Mouse (Mus musculus): Measurements from ENCODE around the gene Ybx2. TPM values are rescaled to one million over a fixed set of nuclear protein-coding genes. Genes with fewer than 3 reads are reported as not detected.

The Ybx2 gene
- polyA plus RNA-seq (2012) = 1.3 and 1.6 TPM in 2 replicates

DNA sequence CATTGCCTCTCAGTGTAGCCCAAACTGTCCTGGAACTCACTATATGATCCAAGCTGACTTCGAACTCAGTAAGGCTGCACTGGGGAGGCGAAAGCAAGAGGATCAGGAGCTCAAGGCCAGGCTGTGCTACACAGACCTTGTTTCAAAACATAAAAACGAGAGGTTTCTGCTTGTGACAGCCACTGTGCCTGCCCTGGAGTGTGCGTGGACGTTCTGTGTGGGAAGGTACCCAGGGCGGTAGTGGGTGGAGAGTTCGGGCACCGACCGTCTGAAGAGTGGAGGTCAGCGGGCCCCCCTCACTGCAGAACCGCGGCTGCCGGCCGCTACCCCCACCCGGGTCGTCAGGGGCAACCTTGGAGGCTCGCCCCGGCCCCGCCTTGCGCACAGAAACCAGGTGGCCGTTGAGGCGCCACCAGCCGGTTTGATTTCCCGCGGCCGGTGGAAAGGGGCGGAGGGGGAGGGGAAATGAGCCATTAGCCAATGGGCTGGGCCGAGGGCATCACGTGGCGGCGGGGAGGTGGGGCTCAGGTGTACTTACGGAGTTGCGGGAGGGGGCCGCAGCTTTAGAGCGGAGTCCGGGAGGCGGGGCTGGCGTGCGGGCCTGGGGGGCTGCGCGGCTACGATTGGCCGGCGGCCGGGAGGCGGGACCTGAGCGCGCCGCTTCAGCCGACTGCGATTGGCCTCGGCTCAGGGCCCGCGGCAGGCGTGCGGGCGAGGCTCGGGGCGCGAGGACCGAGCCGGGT is at the start of gene Ybx2:
Ybx2 (plus strand) TSS at position 660 of the 743 bp plus-strand sequence.

GRCm38 (mm10) chr11:69895291-69895690 is 40.3 kb upstream of the Ybx2 start, which contains the start of gene Acap1:
Acap1 (minus strand) TSS chr11:69895539.

DNA sequence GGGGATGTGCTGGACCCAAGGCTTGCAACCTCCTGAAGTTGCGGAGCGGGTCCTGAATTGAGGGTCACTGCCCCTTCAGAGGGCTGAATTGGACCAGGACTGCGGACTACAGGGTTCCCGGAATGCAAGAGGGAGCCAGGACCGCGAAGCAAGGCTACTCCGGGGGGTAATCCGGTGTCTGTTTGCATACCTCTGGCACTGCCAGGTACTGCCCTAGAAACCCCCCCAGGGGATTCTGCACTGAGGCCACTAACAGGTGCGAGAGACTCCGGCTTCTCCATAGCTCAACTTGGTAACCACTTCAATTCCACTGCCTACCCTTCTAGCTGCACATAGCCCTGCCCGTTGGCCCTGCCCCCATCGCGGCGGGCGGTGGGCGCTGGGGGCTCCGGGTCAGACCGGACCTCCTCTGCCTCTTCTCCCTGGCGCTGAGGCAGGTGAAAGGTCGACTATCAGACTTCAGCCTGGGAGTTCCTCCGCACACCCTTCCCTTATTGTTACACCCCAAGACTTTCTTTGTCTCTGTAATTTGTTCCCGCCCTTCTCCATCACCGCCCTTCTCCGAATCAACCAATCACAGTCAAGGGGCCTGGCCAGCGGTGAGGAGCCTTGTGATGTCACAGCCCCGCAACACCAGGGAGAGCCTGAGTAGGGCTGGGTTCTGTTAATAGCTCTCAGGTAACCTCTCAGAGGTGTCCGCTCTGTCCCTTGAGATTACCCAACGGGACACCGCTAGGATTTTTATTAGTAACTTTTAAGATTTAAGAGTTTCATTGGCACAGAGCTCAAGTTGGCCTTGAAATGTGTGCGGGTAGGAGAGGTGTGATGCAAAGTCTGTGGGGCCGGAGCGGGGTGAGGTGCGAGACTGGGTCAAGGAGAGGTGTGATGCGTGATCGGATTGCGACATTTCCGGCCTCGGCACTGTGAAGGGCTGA is 34.9 kb upstream of the Ybx2 start, which contains the start of the genes 2810408A11Rik and Neurl4:
2810408A11Rik (minus strand) TSS at position 517 of the 935 bp plus-strand sequence.
Neurl4 (plus strand) TSS at position 602 of the 935 bp plus-strand sequence.

GRCm38 (mm10) chr11:69913554-69914371 is 21.8 kb upstream of the Ybx2 start, which contains the start of gene Gps2:
Gps2 (plus strand) TSS chr11:69913888.

DNA sequence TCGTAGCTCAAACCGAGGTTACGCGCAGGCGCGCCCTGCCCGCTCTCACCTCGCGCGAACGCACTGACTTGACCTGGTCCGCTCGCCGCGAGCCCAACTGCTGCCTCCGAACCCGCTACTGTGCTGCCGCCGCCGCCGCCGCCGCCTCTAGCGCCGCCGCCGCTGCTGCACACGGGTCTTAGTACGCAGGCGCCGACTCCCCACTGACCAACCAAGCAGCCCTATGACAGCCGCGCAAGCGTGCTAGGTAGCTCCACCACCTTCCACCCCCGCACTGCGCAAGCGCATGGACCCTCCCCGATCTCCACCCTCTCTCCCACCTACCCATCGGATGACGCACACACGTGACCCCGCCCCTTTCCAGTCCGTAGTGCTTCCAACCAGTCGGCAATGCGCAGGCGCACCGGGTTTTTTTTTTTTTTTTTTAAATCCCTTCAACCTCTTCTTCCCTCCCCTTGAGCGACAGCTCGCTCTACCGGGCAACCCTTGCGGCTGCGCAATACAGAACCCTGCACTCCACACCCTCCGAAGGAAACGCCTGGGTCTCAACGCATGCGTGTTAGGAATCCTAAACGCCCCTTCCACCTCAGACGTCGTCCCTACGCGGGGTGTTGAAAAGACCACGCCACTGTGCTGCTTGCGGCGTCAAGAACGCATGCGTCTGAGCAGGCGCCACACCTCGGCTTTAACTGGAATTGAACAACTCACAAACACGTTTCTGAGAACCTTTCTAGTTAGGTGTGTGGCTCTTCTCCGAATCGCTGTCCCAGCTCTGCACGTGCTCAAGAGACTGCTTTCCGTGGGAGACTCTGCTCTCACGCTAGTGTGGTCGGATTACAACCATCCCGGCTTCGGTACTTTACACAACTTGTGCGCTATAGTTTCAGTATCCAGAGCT is 14.2 kb upstream of the Ybx2 start, which contains the start of gene Eif5a:
Eif5a (minus strand) TSS at position 845 of the 898 bp plus-strand sequence.

GRCm38 (mm10) chr11:69948066-69948762 is 12.6 kb downstream of the Ybx2 start, which contains the start of gene Slc2a4:
Slc2a4 (minus strand) TSS chr11:69948188.

DNA sequence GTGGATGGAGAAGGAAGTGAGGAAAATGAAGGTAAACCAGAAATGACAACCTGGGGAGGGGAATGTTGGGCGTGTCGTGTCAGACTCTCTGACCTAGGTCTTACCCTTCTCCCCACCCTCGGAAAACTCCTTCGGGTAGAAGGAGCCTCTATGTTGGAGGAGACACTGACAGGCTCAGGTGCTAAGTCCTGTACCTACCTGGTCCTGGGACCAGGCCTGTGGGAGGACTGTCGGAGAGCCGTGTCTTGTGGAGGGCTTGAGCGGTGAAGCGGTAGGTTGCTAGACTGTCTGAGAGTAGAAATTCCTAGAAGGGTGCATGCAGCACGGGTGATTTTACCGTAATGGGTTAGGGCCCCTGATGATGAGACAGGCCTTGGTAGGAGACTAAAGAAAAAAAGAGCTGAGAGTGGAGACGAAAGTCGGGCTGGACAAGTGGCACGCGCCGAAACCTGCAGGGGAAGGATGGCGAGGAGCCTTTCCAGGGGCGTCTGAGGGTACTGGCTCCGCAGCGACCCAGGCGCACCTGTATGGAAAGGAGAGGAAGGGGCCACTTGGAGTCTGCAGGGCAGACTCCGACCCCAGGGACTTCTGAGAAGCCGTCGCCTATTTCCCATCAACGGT is 29.2 kb downstream of the Ybx2 start, which contains the start of gene Cldn7:
Cldn7 (plus strand) TSS at position 130 of the 621 bp plus-strand sequence.

GRCm38 (mm10) chr11:69981141-69981762 is 45.7 kb downstream of the Ybx2 start, which contains the start of gene Ctdnep1:
Ctdnep1 (plus strand) TSS chr11:69981156.

GRCm38 (mm10) chr11:69982225-69982624 is 46.6 kb downstream of the Ybx2 start, which contains the start of gene Elp5:
Elp5 (minus strand) TSS chr11:69982517.

Other genes with a start within 250 kb of the Ybx2 start
- 7.9 and 10.0 TPM in 2 replicates for gene Tnfsf12, start 239.9 kb upstream of the Ybx2 start, polyA plus RNA-seq (2012)
- gene Tnfsfm13, start 239.7 kb upstream of the Ybx2 start, polyA plus RNA-seq (2012) = 2.5 and 3.6 TPM in 2 replicates
- 82.4 and 83.8 TPM in 2 replicates for gene Polr2a, start 177.2 kb upstream of the Ybx2 start, polyA plus RNA-seq (2012)
- not detected in 2 replicates for gene Slc35g3, start 173.8 kb upstream of the Ybx2 start, polyA plus RNA-seq (2012)
- 3.7 and 6.1 TPM in 2 replicates for gene Zbtb4, start 169.9 kb upstream of the Ybx2 start, polyA plus RNA-seq (2012)
- gene Chrnb1, start 139.9 kb upstream of the Ybx2 start, polyA plus RNA-seq (2012) = 1.1 and 1.2 TPM in 2 replicates
- gene Fgf11, start 133.9 kb upstream of the Ybx2 start, polyA plus RNA-seq (2012) = 1.1 and 1.4 TPM in 2 replicates
- gene Tmem102, start 130.2 kb upstream of the Ybx2 start, polyA plus RNA-seq (2012) = 0.03 TPM in 1 of 2 replicates, not detected in the other
- gene Gm39566, start 120.5 kb upstream of the Ybx2 start, polyA plus RNA-seq (2012) = not detected in 2 replicates
- not detected in 2 replicates for gene Spem2, start 117.3 kb upstream of the Ybx2 start, polyA plus RNA-seq (2012)
- 0.11 TPM in 1 of 2 replicates, not detected in the other for gene Spem1, start 113.6 kb upstream of the Ybx2 start, polyA plus RNA-seq (2012)
- 40.3 and 57.2 TPM in 2 replicates for gene Nlgn2, start 98.0 kb upstream of the Ybx2 start, polyA plus RNA-seq (2012)
- 437 and 678 TPM in 2 replicates for gene Tmem256, start 97.3 kb upstream of the Ybx2 start, polyA plus RNA-seq (2012)
- 149 and 165 TPM in 2 replicates for gene Plscr3, start 89.4 kb upstream of the Ybx2 start, polyA plus RNA-seq (2012)
- 0.27 and 0.99 TPM in 2 replicates for gene Tnk1, start 77.1 kb upstream of the Ybx2 start, polyA plus RNA-seq (2012)
- gene Tmem95, start 57.8 kb upstream of the Ybx2 start, polyA plus RNA-seq (2012) = not detected in 2 replicates
- gene Kctd11, start 54.4 kb upstream of the Ybx2 start, polyA plus RNA-seq (2012) = 1.2 and 1.7 TPM in 2 replicates
- 138 and 178 TPM in 2 replicates for gene Acap1, start 40.3 kb upstream of the Ybx2 start, polyA plus RNA-seq (2012)
- gene 2810408A11Rik, start 34.8 kb upstream of the Ybx2 start, polyA plus RNA-seq (2012) = 1.7 and 2.8 TPM in 2 replicates
- gene Neurl4, start 34.7 kb upstream of the Ybx2 start, polyA plus RNA-seq (2012) = 79.1 and 86.6 TPM in 2 replicates
- 173 and 210 TPM in 2 replicates for gene Gps2, start 21.9 kb upstream of the Ybx2 start, polyA plus RNA-seq (2012)
- gene Eif5a, start 13.8 kb upstream of the Ybx2 start, polyA plus RNA-seq (2012) = 2,243 and 2,337 TPM in 2 replicates
- gene Slc2a4, start 12.4 kb downstream of the Ybx2 start, polyA plus RNA-seq (2012) = 0.54 and 1.5 TPM in 2 replicates
- 0.12 TPM in 1 of 2 replicates, not detected in the other for gene Cldn7, start 29.0 kb downstream of the Ybx2 start, polyA plus RNA-seq (2012)
- 253 and 255 TPM in 2 replicates for gene Ctdnep1, start 45.4 kb downstream of the Ybx2 start, polyA plus RNA-seq (2012)
- gene Elp5, start 46.7 kb downstream of the Ybx2 start, polyA plus RNA-seq (2012) = 12.4 and 14.3 TPM in 2 replicates
- gene Gabarap, start 55.3 kb downstream of the Ybx2 start, polyA plus RNA-seq (2012) = 379 and 448 TPM in 2 replicates
- 73.1 and 84.1 TPM in 2 replicates for gene Phf23, start 60.0 kb downstream of the Ybx2 start, polyA plus RNA-seq (2012)
- 50.0 and 50.7 TPM in 2 replicates for gene Dvl2, start 64.8 kb downstream of the Ybx2 start, polyA plus RNA-seq (2012)
- 22.8 and 23.6 TPM in 2 replicates for gene Acadvl, start 79.6 kb downstream of the Ybx2 start, polyA plus RNA-seq (2012)
- 22.0 and 24.1 TPM in 2 replicates for gene Dlg4, start 81.1 kb downstream of the Ybx2 start, polyA plus RNA-seq (2012)
- not detected in 2 replicates for gene Asgr1, start 118.3 kb downstream of the Ybx2 start, polyA plus RNA-seq (2012)
- gene Asgr2, start 156.8 kb downstream of the Ybx2 start, polyA plus RNA-seq (2012) = 0.37 and 0.61 TPM in 2 replicates
- gene Mgl2, start 194.5 kb downstream of the Ybx2 start, polyA plus RNA-seq (2012) = 2.7 and 3.7 TPM in 2 replicates
- gene Clec10a, start 220.4 kb downstream of the Ybx2 start, polyA plus RNA-seq (2012) = 0.88 and 1.1 TPM in 2 replicates